Mouse (Mus musculus): ENCODE measurements around the gene Zfp536.

- TF ChIP-seq CTCF (IDR thresholded peaks at IDR 0.05; ENCODE audit: low read depth) (no peak), EP300 (IDR thresholded peaks at IDR 0.05; ENCODE audit: low read depth) (no peak)
Observed at GRCm38 (mm10) chr7:37562505-37562904, 210.9 kb downstream of the Zfp536 start.

Measured in heart, postnatal 0 days (tissue).